Mouse (Mus musculus) adrenal gland, postnatal 25 days (tissue): ENCODE measurements around the gene Ace3. TPM values are rescaled to one million over a fixed set of nuclear protein-coding genes. Genes with fewer than 3 reads are reported as not detected.
A peak's percentile ranks its signal among the peaks of the same experiment; 100 is the strongest.
"Not testable (repeated sequence)": the region's sequence is repeated elsewhere in the genome, so short reads cannot be mapped to it uniquely, and the experiment has no call there.

Experiments used
- DNase-seq: peaks from one replicate; pipeline ENCODE4 v3.0.0; 2021; ENCODE audit warnings: mixed read lengths
- total RNA-seq: library from RNA; stranded (reverse); gene quantifications from 2 replicates; pipeline ENCODE4 v1.2.3, GENCODE M21; 2021

Gene Ace3
- total RNA-seq, 1 experiment from 2014 or later = not detected

GRCm38 (mm10) chr11:105978634-105979033 lies 15.8 kb upstream of the Ace3 start:
- no peak for DNase-seq

GRCm38 (mm10) chr11:105984452-105984851 lies 10.0 kb upstream of the Ace3 start:
- DNase-seq = no peak

GRCm38 (mm10) chr11:105987446-105987845 lies 7.0 kb upstream of the Ace3 start:
- DNase-seq = no peak

DNA sequence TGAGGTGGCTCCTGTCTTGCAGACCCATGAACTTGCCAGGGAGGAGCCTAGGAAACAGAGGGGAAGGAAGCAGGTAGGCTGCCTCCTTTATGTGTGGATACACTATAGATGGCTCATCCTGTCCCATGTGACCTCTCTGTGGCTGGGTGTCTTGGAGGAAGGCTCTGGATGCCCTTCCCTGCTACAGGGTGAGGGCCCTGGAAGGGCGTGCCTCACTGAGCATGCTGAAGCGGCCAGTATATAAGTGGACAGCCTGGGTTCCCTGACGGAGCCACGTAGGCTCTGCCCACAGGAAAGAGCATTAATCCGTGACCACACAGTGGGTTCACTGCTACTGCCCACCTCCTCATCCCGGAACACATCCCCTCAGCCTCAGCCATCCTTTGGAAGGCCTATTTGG lies 5.0 kb upstream of the Ace3 start:
- no peak for DNase-seq

GRCm38 (mm10) chr11:105990231-105990630 lies 4.2 kb upstream of the Ace3 start:
- no peak for DNase-seq

DNA sequence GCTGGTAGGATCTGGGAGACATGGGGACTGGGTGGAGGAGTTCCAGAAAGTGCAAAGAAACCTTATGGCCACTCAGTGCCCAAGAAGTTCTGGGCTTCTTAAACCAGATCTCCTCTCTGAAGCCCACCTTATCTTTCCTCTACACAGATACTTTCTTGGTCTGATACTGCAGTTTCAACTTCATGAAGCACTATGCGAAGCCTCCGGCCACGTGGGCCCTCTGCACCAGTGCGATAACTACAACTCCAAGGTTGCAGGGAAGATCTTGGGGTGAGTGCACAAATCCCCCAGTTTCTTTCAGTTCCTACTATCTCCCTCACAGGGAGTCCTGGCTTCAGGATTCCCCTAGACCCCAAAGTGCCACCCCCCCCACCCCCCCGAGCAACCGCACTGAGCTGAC lies 5.6 kb downstream of the Ace3 start:
- no peak for DNase-seq

- no peak for DNase-seq
Observed at GRCm38 (mm10) chr11:106001718-106002117, 7.2 kb downstream of the Ace3 start.

DNA sequence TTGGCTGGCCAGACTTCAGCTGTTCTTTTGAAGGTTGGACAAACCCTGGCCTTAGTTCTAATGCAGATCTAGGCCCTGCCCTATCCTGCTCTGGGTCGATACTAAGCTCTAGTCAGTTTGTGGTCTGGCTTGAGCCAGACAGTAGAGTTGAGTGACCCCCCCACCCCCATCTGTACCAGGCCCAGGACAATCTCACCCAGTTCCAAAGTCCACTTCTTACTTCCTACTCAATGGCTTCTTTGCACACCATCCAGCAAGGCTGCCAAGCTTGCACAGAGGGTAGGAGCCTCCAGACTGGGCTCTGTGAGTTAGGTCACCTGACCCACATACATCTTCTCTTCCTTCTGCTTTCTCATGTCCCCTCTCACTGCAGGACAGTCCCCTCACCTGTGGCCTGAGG lies 10.1 kb downstream of the Ace3 start:
- no peak for DNase-seq

DNA sequence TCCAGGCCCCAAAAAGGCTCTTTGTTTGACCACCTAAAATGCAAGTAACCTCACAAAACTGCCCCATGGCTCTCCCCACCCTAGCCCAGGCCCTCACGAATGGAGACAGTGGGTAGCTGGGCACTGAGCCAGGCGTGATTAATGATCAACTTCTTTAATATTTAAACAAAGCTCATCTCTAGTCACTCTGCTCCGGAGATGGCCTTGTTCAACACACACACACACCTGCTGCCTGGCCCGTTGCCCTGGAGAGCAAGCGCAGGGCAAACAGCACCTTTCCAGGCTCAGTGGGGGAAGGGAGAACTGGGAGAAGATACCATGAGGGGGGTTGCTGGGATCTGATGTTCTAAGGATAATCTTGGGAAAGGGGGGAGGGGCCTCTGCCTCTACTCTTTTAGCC lies 11.5 kb downstream of the Ace3 start:
- DNase-seq = no peak

GRCm38 (mm10) chr11:106007821-106008220 lies 13.3 kb downstream of the Ace3 start, which contains the start of gene Kcnh6:
TSS of gene Kcnh6 (plus strand) at chr11:106008124.
- peak; percentile 77 for DNase-seq

DNA sequence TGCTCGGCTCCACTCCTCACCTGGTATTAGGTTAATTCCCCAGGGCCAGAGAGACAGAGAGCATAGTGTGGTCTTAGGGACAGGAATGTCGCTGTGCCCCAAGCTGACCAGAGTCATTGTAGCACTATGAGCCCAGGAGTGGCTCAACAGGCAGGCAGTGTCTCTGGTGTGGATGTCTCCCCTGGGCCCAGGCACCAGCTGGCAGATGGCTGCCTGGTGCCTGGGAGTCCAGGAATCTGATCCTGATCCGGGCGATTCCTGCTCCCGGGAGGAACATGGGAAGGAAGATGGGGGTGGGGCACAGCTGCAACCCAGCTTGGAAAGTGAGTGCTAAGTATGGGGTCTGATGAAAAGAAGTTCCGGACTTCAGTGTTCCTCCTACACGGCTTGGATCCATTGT lies 18.2 kb downstream of the Ace3 start:
- no peak for DNase-seq

- peak; percentile 42 for DNase-seq
Observed at GRCm38 (mm10) chr11:106013556-106014225, 19.2 kb downstream of the Ace3 start.

DNA sequence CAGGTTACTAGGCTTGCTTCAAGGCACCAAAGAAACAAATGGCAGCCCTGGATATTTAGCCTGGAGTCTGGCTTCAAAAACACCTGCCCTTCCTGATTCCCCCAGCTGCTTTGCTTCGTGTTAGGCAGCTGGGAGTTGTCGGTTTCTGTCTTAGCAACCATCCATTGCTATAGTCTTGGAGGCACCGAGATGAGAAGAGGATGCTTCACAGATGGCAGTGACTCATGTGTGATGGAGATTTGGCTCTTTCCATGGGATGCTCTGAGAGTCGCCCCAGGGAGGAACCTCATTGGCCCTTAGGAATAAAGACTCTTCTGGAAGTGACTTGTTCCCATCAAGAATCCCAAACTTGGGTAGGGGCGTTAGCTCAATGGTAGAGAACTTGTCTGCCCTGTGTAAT lies 22.0 kb downstream of the Ace3 start:
- no peak for DNase-seq

GRCm38 (mm10) chr11:106020051-106020763 lies 25.7 kb downstream of the Ace3 start:
- no peak for DNase-seq

GRCm38 (mm10) chr11:106025774-106026173 lies 31.3 kb downstream of the Ace3 start:
- DNase-seq = no peak

- DNase-seq = peak; percentile 64
Observed at GRCm38 (mm10) chr11:106026465-106027151, 32.1 kb downstream of the Ace3 start.

GRCm38 (mm10) chr11:106027607-106028006 lies 33.1 kb downstream of the Ace3 start:
- DNase-seq = no peak

DNA sequence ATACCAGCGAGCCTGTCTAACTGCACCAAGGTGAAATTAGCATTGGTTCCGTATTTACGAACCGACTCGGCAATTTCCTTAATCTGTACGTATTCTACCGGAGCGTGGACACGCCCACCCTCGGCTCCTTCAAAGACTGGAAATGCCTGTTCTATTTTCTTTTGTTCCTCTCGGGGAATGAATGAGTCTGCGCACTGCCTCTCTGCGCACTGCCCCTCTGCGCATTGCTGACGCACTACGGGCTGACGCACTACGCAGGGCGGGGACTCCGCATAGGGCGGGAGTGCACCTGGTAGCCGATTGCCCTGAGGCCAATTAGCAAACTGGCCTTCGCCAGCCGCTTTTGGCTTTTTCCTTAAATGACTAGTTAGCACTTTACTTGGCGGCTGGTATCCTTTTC lies 37.6 kb downstream of the Ace3 start:
- DNase-seq = not testable (repeated sequence)

- no peak for DNase-seq
Observed at GRCm38 (mm10) chr11:106033491-106033919, 39.0 kb downstream of the Ace3 start.

DNA sequence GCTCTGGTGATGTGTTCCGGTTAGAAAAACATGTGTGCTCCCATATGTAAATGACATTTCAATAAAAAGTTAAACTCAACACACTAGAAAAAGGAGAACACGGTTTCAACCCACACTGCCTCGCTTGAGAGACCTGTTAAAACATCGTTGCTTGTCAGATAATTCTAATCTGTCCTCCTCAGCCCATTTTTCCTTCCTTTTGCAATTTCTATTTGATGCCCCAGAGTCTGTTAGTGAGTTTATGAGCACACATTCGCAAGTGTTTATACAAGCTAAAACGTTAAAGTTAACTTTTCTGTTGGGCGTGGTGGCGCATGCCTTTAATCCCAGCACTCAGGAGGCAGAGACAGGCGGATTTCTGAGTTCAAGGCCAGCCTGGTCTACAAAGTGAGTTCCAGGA lies 40.5 kb downstream of the Ace3 start:
- no peak for DNase-seq

- peak; percentile 94 for DNase-seq
Observed at GRCm38 (mm10) chr11:106036548-106037417, 42.3 kb downstream of the Ace3 start, which contains the start of gene Dcaf7. TSS of gene Dcaf7 (plus strand) at chr11:106036872.

DNA sequence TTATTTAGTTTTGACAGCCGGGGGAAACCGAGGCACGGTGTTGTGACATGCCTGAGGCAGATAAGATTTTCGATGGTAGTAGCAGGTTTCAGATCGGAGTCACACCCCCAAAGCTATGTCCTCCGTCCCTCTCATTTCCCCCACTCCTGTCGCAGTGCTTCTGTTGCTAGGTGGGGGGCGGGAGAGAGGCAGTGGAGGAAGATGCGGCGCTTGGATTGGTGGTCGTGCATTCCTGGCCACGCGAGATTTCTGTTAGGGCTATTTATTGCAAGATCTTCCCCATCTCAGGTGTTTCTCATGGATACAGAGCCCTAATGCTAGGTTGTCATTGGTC lies 42.9 kb downstream of the Ace3 start:
- no peak for DNase-seq
